Mouse (Mus musculus) layer of hippocampus, adult 2 months (tissue): ENCODE measurements at regions not wholly inside any gene's neighbourhood (a gene's known extent, or its start where the extent isn't known, plus 50 kb on each side); places are given as distances from the start of the nearest gene placed in this dataset.

Experiments
- DNase-seq, 2 experiments: peaks; one replicate each; pipeline ENCODE4 v3.0.0; 2022; ENCODE audit warnings: low spot score in 2 of 2
- H3K27ac ChIP-seq: fragments of 200-600 bp; 2 replicates; pipeline ENCODE4 v1.8.1; 2022
- H3K4me3 ChIP-seq: fragments of 200-600 bp; 2 replicates; pipeline ENCODE4 v1.8.1; 2022; ENCODE audit warnings: mild to moderate bottlenecking
- CTCF ChIP-seq: fragments of 200-600 bp; conservative IDR thresholded peaks from 2 replicates; pipeline ENCODE4 v1.8.1; 2022; ENCODE audit warnings: antibody characterized with exemption, mild to moderate bottlenecking, moderate library complexity

DNA sequence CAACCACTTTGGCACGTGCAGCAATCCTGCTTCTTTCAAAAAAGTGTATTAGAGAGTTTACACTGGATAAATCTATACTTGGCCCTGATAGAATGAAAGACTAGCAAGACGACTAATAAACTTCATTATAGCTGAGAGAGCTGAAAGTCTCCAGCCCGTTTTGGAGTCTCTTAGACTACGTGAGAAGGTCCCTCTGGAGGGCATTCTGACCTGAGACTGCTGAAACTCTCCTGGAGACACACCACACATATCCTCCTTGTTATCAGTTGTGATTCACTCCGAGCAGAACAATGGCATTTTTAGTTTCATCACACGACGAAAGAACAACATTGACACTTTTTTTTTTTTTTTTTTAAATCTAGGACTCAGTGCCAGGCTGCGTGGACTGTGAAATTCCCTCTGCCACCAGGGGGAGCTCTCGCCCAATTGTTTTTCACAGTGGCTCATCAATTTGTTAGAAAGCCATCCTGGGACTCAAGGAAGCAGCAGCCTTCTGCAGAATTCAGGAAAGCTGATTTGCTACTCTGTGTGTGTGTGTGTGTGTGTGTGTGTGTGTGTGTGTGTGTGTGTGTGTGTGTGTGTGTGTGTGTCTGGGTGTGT is 1467.0 kb upstream of the Slc10a2 start:
- peak; percentile 78 to 94 for DNase-seq

DNA sequence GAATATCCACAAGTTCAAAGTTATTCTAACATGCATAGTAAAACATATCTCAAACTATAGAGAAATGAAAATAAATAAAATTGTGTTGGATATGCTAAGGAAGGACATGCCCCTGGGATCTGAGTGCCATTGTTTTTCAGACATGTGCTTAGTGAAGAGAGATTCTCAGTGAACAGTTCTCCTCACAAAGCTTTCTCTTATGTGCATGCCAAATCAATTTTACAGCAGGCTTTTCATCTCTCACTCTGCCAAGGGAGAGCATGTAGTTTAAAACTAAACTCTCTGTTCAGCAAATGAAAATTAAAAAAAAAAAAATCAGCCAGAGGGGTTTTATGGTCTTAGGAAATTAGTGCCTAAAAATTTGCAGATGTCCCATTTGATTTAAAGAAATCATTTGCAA is 1445.8 kb upstream of the Slc10a2 start:
- TF ChIP-seq CTCF: no peak
- no peak for DNase-seq

More for the DNA sequence above, 1467.0 kb upstream of the Slc10a2 start:
- H3K27ac ChIP-seq: no peak overlapping the region
- peak overlapping the region; percentile 1; the same call in 1 of the 2 replicates for H3K4me3 ChIP-seq
- TF ChIP-seq CTCF: peak; percentile 82

DNA sequence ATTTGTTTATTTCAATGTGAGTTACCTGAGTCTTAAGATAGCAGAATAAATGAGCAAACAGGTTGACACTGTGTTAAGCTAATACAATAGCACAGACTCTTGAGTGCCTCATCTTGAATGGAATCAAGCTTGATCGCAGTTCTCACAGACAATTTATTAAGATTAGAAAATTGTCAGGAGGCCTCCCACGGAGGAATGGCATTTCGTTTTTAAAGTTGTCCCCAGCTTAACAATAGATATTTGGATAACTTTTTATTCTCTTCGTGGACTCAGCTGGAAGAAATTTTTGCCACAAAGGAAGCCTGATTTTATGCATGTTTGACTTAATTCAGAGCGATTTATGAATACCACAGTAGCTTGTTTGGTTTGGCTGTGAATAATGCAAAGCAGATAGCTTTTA is 1422.0 kb upstream of the Slc10a2 start:
- DNase-seq: no peak
- Histone ChIP-seq H3K27ac (no peak overlapping the region), H3K4me3 (no peak overlapping the region)
- TF ChIP-seq CTCF: no peak

More for the DNA sequence above, 1445.8 kb upstream of the Slc10a2 start:
- Histone ChIP-seq H3K27ac (no peak overlapping the region), H3K4me3 (no peak overlapping the region)

DNA sequence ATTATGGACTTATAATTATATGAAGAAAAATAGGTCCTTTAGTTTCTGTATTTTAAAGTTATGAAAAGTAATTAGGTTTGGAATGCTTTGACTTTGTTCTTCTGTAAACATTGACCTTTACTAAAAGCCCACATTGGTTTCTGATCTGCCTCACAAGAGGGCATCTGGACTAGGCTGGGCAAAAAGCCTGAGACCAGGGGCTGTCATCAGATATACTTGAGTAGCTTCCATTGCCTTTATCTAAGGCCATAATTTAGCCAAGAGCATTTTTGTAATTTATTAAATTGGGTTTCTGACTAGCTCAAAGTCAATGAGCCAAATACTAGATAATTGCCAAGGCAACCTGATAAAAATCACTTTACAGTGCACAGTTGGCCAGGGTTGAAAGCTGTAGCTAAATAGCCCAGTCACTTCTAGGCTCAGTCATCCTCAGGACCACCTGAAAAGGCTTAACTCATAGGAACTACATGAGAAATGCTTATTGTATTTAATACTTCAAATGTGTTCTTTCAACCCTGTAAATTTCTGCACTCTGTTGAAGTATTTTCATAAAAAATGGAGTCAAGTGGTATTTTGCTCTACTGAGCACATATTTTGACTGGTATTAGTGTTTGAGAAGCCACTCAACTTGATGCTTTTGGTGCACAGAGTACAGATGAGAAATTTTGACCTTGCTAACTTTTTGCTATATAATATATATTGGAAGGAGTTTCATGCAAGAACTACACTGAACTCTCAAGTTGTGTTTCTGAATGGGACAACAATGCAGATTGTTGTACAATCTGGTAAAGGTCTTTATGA is 1410.9 kb upstream of the Slc10a2 start:
- no peak for DNase-seq
- Histone ChIP-seq H3K4me3 (no peak overlapping the region), H3K27ac (no peak overlapping the region)
- TF ChIP-seq CTCF: no peak

DNA sequence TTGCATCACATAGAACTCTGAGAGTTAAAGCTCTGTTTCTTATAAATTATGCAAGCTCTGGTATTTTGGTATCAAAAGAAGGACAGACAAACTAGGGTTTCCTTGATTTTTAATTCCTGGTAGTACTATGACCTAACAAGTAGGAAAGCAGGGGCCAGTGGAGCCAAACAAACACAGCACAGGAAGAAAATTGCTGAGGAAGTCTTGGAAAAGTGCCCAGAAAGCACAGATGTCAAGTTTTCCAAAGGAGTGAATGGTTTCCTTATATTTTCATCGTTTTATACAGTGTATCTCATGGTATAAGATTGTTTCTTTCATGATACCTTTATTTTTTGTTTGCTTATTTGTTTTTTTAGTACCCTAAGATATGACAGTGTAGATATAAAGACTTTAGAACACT is 1387.3 kb upstream of the Slc10a2 start:
- peak in 1 of 2 experiments; percentile 4 for DNase-seq
- TF ChIP-seq CTCF: no peak
- no peak overlapping the region for H3K27ac ChIP-seq
- no peak overlapping the region for H3K4me3 ChIP-seq

DNA sequence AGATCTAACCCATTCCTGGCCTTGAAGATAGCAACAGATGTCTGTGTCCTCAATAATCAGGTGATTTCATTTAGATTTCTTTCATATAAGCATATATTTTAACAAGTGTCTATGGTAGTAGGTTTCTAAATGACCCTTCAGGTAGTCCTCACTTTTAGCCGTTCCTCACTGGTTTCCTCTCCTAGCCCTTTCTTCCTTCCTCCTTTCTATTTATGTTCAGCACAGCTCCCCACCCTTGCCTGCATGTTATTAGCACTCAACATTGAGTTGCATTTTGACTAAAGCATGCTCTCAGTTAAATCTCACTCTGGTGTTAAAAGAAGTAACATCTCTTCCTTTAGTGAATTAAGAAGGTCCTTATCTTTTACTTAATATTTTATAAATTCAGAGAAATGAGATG is 1376.8 kb upstream of the Slc10a2 start:
- no peak for DNase-seq
- TF ChIP-seq CTCF: no peak
- Histone ChIP-seq H3K27ac (no peak overlapping the region), H3K4me3 (no peak overlapping the region)

DNA sequence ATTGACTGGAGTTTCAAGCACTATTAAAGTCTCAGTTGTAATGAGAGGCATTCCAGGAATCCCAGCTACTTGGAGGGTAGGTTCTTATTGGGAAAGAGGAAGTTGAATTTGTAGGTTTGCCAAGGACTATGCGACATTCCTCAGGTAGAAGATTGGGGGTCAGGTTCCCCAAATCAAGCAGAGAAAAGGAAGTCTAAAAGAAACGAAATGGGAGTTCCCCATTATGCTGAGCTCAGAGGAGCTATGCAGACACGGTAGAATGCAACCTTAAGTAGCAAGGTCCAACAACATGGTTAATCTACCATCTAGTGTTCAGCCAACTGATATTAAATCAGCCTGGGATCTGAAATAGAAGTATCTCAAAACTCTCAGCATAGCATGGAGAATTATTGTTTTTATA is 1365.9 kb upstream of the Slc10a2 start:
- no peak for DNase-seq
- no peak for TF ChIP-seq CTCF
- no peak overlapping the region for H3K27ac ChIP-seq
- no peak overlapping the region for H3K4me3 ChIP-seq

DNA sequence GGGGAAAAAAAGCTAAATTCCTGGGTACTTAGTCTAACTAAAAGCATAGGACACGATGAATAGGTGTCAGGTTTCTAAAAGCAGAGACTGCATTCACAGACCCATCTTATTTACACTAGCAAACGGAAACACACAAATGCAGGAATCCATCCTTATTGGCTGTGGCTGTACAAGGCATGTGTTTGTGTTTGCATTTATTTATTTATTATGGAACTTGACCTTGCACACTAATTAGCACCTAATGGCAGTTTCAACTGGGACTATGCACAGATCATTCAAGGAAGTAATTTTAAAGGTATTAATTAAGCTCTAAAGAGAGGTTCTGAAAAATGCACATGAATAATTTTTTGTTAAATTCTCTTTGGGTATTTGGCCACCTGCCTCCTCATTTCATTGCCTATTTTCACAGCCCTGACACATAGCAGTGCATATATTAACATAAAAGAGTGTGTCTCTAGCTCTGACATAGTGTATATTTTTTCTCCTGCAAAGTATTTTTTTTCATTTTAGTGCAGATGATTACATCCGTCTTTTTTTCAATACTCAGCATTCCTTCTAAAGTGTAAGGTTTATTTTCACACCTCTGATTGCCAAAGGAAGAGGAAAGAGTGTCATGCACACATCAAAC is 1351.5 kb upstream of the Slc10a2 start:
- H3K4me3 ChIP-seq: no peak overlapping the region
- no peak for TF ChIP-seq CTCF
- no peak for DNase-seq
- no peak overlapping the region for H3K27ac ChIP-seq

DNA sequence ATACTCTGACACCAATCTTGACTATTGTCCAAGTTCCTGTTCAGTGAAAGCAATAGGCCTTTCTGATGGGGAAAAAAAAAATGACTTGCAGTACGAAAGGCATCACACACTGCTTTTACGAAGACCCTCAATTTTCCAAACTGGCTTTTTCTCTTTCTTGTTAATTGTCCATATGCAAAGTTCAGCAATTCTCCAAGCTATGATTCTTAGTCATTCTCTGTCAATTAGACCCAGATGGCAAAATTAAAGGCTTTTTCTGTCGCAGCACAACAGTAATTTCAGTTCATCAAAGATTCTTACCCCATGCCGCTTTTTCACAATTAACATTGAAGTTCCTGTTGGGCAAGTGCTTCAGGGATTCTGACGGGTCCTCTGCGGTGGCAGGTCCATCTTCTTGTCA is 1343.2 kb upstream of the Slc10a2 start:
- H3K4me3 ChIP-seq: no peak overlapping the region
- no peak overlapping the region for H3K27ac ChIP-seq
- TF ChIP-seq CTCF: no peak
- no peak for DNase-seq

DNA sequence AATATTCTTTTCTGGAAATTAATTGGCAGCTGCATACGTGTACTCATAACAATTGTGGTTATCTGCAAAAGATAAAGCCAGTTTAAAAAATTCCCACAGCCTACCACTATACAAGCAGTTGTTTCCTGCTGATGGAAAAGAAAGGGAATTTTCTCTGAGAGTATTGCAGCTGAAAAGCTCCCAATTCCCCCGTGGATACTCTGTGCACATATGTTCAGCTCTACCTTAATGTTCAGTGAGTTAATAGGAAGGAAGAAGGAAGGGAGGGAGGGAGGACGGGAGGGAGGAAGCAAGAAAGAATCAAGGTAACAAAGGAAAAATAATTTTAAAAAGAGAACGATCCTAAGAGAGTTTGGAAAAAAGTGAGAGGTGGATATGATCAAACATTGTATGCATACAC is 1333.9 kb upstream of the Slc10a2 start:
- no peak overlapping the region for H3K27ac ChIP-seq
- DNase-seq: no peak
- H3K4me3 ChIP-seq: no peak overlapping the region
- TF ChIP-seq CTCF: no peak
